Mouse (Mus musculus) neural tube, embryonic 12.5 days (tissue): ENCODE measurements at regions not wholly inside any gene's neighbourhood (a gene's known extent, or its start where the extent isn't known, plus 50 kb on each side); places are given as distances from the start of the nearest gene placed in this dataset.
"Not testable (repeated sequence)": the region's sequence is repeated elsewhere in the genome, so short reads cannot be mapped to it uniquely, and the experiment has no call there.

Experiments used
- ATAC-seq: fragments of 200-750 bp; cut with Nextera tagmentation; 2 replicates; pipeline ENCODE4 v1.8.0; 2017; ENCODE audit warnings: low read depth, mild to moderate bottlenecking, moderate TSS enrichment, moderate library complexity; ENCODE audit not compliant: low FRiP score
- H3K27ac ChIP-seq: fragments of 300-500 bp; sonication (generic); 2 replicates; pipeline ENCODE4 v1.5.1; 2016
- H3K27me3 ChIP-seq: fragments of 300-500 bp; sonication (generic); replicated peaks from 2 replicates; pipeline ENCODE4 v1.6.1; 2016; ENCODE audit warnings: mild to moderate bottlenecking
- H3K36me3 ChIP-seq: fragments of 300-500 bp; sonication (generic); 2 replicates; pipeline ENCODE4 v1.6.1; 2016; ENCODE audit warnings: mild to moderate bottlenecking
- H3K4me1 ChIP-seq: fragments of 300-500 bp; sonication (generic); 2 replicates; pipeline ENCODE4 v1.6.1; 2016
- H3K4me2 ChIP-seq: fragments of 300-500 bp; sonication (generic); replicated peaks from 2 replicates; pipeline ENCODE4 v1.6.1; 2016; ENCODE audit warnings: mild to moderate bottlenecking
- H3K4me3 ChIP-seq: fragments of 300-500 bp; sonication (generic); 2 replicates; pipeline ENCODE4 v1.5.1; 2016
- H3K9ac ChIP-seq: fragments of 300-500 bp; sonication (generic); 2 replicates; pipeline ENCODE4 v1.6.1; 2016; ENCODE audit warnings: mild to moderate bottlenecking
- H3K9me3 ChIP-seq: fragments of 300-500 bp; sonication (generic); 2 replicates; pipeline ENCODE4 v1.6.1; 2016; ENCODE audit warnings: mild to moderate bottlenecking
- WGBS: fragments of 180-500 bp; shearing (Covaris S2); methylation state at CpG from one replicate; pipeline ENCODE4 v1.1.7; 2016; 5-methylcytosine and 5-hydroxymethylcytosine counted together

DNA sequence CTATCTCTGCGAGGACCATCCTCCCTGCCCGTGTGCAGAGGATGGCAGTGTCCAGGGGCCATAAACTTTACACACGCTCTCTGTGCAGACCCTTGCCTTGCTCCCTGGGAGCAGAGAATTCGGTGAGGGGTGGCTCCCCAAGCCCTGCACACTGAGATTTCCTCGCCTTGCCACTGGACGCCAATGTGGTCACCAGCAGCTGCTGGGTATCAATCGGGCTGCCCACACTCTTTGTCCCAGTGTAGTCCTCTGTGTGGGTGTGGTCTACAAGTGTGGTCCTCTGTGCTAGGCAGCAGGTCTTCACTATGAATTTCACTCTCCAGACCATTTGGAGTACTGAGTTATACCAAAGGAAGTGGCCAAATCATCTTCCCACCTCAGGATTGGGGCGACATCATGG, 274.3 kb downstream of the Gadd45g start:
- Histone ChIP-seq H3K4me2 (no peak overlapping the region), H3K36me3 (no peaks in the 10 kb centered on the region), H3K4me3 (no peak overlapping the region), H3K4me1 (peaks cover 11% of the 10 kb centered on the region), H3K27ac (no peak overlapping the region), H3K9me3 (no peaks in the 10 kb centered on the region), H3K27me3 (no peaks in the 10 kb centered on the region; the same call in 1 of the 2 replicates), H3K9ac (no peak overlapping the region)
- 81% methylated on average over 8 of the region's 8 CpGs for WGBS
- no peak for ATAC-seq

DNA sequence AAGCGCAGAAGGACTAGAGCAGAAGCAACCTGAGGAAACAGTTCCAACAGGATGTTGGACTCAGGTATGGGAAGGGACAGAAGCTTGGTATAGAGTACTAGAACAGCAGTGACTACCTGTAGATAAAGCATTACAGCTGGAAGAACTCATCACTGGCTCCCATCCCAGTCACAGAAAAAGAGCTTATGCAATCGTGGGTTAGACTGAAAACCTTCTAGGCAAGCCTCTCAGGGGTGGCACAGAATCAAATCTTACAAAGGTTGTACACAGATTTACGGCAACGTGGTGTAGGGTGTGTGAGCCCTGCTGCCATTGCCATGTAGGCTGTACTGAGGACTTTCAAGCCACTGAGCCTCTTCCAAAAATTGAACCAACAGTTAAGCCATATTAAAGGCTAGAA, 278.6 kb downstream of the Gadd45g start:
- no peak overlapping the region for H3K9ac ChIP-seq
- no peak overlapping the region for H3K4me2 ChIP-seq
- ATAC-seq, result no peak
- H3K9me3 ChIP-seq, result no peaks in the 10 kb centered on the region
- H3K4me1 ChIP-seq, result peaks cover 5% of the 10 kb centered on the region; the same call in 1 of the 2 replicates
- 83% methylated on average over 4 of the region's 4 CpGs for WGBS
- H3K27ac ChIP-seq, result no peak overlapping the region
- H3K4me3 ChIP-seq, result no peak overlapping the region
- no peaks in the 10 kb centered on the region for H3K36me3 ChIP-seq
- no peaks in the 10 kb centered on the region; the same call in 1 of the 2 replicates for H3K27me3 ChIP-seq

DNA sequence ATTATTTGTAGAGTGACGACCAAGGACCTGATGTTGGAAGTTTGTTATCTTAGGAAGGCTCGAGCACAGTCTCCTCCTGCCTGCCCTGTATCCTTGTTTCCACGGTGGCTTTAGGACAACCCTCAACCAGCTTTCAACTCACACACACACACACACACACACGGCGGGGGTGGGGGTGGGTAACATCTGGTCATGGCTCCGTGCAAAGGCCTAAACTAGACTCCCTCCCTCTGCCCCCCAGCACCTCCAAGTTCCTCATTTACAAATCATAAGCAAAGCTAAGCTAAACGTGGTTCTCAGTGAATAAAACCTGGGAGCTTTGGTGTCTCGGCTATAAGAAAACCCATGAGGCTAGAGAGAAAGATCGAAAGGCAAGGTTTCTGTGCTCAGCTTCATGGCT, 281.3 kb downstream of the Gadd45g start:
- H3K36me3 ChIP-seq, result no peaks in the 10 kb centered on the region
- no peak overlapping the region for H3K9ac ChIP-seq
- no peak overlapping the region for H3K4me2 ChIP-seq
- no peak for ATAC-seq
- peaks cover 5% of the 10 kb centered on the region; the same call in 1 of the 2 replicates for H3K4me1 ChIP-seq
- H3K9me3 ChIP-seq, result peaks cover 9% of the 10 kb centered on the region; the same call in 1 of the 2 replicates
- no peaks in the 10 kb centered on the region; the same call in 1 of the 2 replicates for H3K27me3 ChIP-seq
- 85% methylated on average over 9 of the region's 9 CpGs for WGBS
- no peak overlapping the region for H3K4me3 ChIP-seq
- H3K27ac ChIP-seq, result no peak overlapping the region

DNA sequence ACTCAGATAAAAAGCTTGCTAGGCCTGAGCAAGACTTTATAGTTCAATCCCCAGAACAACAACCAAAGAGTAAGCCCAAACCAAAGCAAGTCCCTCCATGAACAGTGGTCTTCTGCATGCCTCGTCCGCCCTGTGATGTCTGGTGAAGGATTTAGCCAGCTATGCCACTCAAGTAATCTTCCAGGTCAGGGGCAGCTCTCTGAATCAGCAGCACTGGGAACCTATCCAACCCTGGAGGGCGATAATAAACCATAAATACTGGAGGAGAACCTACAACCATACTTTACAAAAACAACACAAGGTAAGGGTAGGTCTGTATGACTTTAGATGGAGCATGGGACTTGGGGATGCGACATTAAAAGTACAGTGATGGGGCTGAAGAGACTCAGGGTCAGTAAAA, 283.0 kb downstream of the Gadd45g start:
- H3K36me3 ChIP-seq, result no peaks in the 10 kb centered on the region
- H3K4me3 ChIP-seq, result no peak overlapping the region
- ATAC-seq, result no peak
- 89% methylated on average over 4 of the region's 4 CpGs for WGBS
- no peak overlapping the region for H3K9ac ChIP-seq
- H3K4me2 ChIP-seq, result no peak overlapping the region
- no peaks in the 10 kb centered on the region; the same call in 1 of the 2 replicates for H3K27me3 ChIP-seq
- H3K4me1 ChIP-seq, result no peaks in the 10 kb centered on the region
- H3K27ac ChIP-seq, result no peak overlapping the region
- H3K9me3 ChIP-seq, result peaks cover 9% of the 10 kb centered on the region; the same call in 1 of the 2 replicates

DNA sequence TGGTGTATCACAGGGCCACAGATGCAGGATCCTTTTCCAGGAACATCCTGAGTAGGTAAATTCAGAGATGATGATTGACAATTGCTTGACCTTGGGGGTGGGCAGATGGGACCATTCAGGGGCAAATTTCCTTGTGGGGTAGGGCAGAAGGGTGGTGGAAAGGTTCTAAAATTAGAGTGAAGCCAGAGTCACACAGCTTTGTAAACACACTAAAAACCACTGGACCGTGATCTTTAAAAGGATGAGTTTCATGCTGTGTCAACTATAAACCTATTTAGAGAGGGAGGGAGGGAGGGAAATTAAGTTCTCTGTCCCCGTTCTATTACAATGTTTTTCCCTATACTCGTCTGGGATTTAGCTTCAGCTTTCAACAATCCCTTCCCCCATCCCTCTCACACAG, 286.7 kb downstream of the Gadd45g start:
- no peak overlapping the region for H3K27ac ChIP-seq
- no peaks in the 10 kb centered on the region for H3K27me3 ChIP-seq
- no peaks in the 10 kb centered on the region for H3K4me1 ChIP-seq
- H3K9ac ChIP-seq, result no peak overlapping the region
- H3K4me3 ChIP-seq, result no peak overlapping the region
- ATAC-seq, result no peak
- H3K36me3 ChIP-seq, result no peaks in the 10 kb centered on the region
- H3K9me3 ChIP-seq, result peaks cover 9% of the 10 kb centered on the region; the same call in 1 of the 2 replicates
- WGBS, result 45% methylated on average over 3 of the region's 3 CpGs
- no peak overlapping the region for H3K4me2 ChIP-seq

DNA sequence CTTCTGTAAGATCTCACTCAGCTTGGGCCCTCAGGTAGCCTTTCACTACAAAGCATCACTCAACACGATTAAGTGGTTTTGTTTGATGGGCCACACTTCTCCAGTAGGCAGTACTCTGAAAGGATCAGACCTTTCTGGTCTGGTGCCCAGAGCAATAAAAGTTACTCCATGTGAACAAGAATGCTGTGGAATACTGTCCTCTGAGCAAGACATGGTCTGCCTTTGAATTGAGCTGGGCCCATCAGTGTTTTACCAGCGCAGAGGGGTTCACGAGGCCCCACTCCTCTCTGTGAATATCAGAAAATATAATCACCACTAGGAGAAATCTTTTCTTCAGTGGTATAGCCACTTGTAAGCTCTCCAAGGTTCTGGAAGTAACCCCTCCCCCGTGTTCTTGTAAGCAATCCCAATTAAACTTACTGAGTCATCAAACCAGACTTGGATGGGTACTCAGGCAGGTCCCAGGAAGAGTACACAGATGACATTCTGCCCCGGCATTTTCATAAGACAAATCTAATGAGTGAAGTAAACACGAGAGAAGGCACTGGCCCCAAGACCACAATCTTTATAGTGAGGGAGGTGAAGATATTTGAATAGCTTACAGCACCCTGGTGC, 292.0 kb downstream of the Gadd45g start:
- Histone ChIP-seq H3K4me3 (no peak overlapping the region), H3K36me3 (no peaks in the 10 kb centered on the region), H3K4me1 (no peaks in the 10 kb centered on the region), H3K27ac (no peak overlapping the region), H3K9ac (no peak overlapping the region), H3K27me3 (no peaks in the 10 kb centered on the region), H3K4me2 (no peak overlapping the region), H3K9me3 (no peaks in the 10 kb centered on the region)
- ATAC-seq, result no peak
- WGBS, result 82% methylated on average over 6 of the region's 6 CpGs

DNA sequence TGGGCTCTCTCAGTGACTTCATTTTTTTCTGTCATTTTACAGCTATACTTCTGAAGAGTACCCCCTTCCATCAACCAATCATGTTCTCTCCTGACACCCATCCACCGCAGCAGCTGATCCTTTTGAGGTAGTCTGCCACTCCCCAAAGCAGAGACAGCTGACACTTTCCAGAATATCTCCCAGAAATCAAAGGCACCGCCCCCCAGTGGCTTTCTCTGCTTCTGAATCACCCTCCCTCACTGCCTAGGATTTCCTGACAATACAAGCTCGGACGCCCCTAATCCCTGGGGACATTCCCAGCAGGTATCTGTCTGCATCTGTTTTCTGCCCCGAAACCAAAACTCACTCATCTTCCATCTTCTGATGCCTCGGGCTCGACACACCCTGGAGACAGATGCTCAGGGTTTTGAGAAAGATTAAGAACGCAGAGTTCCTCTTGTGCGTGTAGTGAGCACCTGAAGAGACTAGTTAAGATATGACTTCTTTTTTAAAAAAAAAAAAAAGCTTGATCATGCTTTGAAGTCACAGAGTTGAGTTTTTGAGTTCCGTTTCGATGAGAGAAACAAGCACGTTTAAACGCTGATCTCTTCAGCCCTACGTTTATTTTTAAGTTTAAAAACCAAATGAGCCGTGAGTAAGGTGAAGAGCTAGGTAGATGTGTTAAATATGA, 292.8 kb downstream of the Gadd45g start:
- no peak overlapping the region for H3K4me3 ChIP-seq
- no peaks in the 10 kb centered on the region for H3K27me3 ChIP-seq
- no peak overlapping the region for H3K4me2 ChIP-seq
- no peaks in the 10 kb centered on the region for H3K4me1 ChIP-seq
- no peak overlapping the region for H3K9ac ChIP-seq
- no peak overlapping the region for H3K27ac ChIP-seq
- H3K9me3 ChIP-seq, result no peaks in the 10 kb centered on the region
- no peaks in the 10 kb centered on the region for H3K36me3 ChIP-seq
- WGBS, result 45% methylated on average over 15 of the region's 15 CpGs
- ATAC-seq, result no peak

DNA sequence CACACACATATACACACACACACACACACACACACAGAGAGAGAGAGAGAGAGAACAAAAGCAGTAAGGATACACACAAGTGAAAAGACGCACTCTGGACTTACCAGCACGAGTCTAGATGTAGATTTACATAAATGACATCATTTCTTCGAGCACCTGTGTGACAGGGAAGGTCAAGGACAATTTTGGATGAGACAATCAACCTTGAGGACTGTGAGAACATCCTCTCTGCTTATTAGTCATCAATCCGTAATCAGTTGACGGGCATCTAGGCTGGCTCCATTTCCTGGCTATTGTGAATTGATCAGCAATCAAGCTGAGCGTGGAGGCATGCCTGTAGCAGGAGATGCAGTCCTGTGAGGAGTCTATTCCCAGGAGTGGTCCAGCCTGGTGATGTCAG, 293.7 kb downstream of the Gadd45g start:
- Histone ChIP-seq H3K9ac (no peak overlapping the region), H3K4me3 (no peak overlapping the region), H3K27ac (no peak overlapping the region), H3K4me2 (no peak overlapping the region), H3K4me1 (no peaks in the 10 kb centered on the region), H3K27me3 (no peaks in the 10 kb centered on the region), H3K9me3 (0 out of 2 replicates have a peak, but pooled peaks cover 3% of the 10 kb centered on the region), H3K36me3 (no peaks in the 10 kb centered on the region)
- no peak for ATAC-seq
- whole genome bisulfite sequencing, result 79% methylated on average over 6 of the region's 6 CpGs

DNA sequence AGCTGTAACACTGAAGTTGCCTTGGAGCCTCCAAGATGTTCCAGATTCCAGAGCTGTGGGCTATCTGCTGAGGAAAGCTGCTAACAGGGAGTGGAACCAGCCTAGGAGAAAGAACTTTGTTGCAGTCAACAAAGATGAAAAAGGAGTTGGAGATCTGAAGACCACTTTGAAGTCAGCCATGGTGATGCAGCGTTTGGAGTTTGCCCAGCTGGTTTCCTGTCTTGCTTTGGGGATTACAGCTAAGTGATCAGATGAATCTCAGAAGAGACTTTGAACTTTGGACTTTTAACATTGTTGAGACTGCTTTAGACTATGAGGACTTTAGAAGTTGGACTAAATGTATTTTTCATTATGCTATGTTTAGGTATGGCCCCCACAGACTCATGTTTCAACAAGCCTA, 297.6 kb downstream of the Gadd45g start:
- not testable (repeated sequence) for H3K27ac ChIP-seq, H3K27me3 ChIP-seq, H3K4me2 ChIP-seq, H3K36me3 ChIP-seq, H3K9ac ChIP-seq, ATAC-seq, H3K4me1 ChIP-seq, H3K9me3 ChIP-seq, H3K4me3 ChIP-seq
- WGBS, result 79% methylated on average over 1 of the region's 1 CpGs

DNA sequence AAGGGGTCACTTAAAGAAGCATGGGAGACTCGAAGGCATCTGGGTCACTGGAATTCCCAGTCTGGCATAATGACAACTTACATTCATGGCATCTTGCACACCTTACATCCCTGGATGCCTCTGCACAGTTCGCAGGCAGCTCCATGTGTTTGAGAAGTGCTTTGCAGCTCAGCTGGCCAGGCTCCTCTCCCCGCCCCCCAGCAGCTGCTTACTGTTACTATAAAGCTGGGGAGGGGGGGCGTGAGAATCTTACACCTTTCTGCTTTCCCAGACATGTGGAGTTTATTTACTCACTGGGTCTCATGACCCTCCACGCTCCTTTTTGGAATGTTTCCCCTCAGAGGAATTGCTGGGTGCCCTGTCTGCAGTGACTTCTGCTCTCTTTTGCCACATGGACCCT, 299.4 kb downstream of the Gadd45g start:
- H3K4me3 ChIP-seq, result no peak overlapping the region
- H3K27ac ChIP-seq, result no peak overlapping the region
- ATAC-seq, result no peak
- no peaks in the 10 kb centered on the region for H3K4me1 ChIP-seq
- H3K9ac ChIP-seq, result no peak overlapping the region
- H3K9me3 ChIP-seq, result 0 out of 2 replicates have a peak, but pooled peaks cover 10% of the 10 kb centered on the region
- WGBS, result 82% methylated on average over 5 of the region's 5 CpGs
- no peaks in the 10 kb centered on the region for H3K27me3 ChIP-seq
- no peak overlapping the region for H3K4me2 ChIP-seq
- H3K36me3 ChIP-seq, result no peaks in the 10 kb centered on the region

DNA sequence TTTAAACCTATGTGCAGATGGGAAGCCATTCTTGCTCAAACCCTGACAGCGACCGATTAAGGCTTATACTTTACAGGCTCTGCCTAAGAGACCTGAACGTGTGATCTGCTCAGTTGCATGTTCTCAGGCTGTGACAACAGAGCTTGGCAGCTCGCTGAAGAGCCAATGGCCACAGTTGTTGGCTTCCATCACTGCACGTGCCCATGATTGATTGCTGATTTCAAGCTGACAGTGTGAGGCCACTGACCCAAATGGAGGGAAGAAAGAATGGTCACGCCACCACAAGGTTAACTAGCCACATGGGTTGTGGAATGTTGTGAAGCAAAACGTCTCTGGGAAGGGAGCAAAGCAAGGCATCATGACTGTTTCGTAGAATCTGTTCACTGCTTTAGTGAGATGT, 303.8 kb downstream of the Gadd45g start:
- WGBS, result 84% methylated on average over 8 of the region's 8 CpGs
- Histone ChIP-seq H3K4me3 (no peak overlapping the region), H3K9me3 (0 out of 2 replicates have a peak, but pooled peaks cover 6% of the 10 kb centered on the region), H3K36me3 (no peaks in the 10 kb centered on the region), H3K4me2 (no peak overlapping the region), H3K27ac (no peak overlapping the region), H3K27me3 (no peaks in the 10 kb centered on the region), H3K9ac (no peak overlapping the region), H3K4me1 (peaks cover 8% of the 10 kb centered on the region)
- ATAC-seq, result no peak

DNA sequence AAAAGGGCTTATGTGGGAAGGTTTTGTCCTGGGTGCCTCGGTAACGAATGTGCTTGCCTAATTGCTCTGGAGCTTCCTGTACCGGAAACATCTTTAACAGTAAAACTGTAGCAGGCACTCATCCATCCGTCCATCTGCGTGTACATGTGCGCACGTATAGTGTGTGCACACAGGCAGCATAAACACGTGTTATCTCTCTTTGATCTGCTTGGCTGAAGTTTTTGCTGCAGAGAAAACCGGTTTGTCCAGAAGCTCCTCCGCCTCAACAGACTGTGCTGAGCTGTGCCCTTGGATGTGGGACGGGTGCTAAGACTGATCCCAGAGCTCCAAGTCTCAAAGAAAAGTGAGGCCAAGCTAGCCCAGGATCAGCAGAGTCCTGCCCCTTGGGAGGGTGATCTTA, 305.3 kb downstream of the Gadd45g start:
- H3K9me3 ChIP-seq, result no peaks in the 10 kb centered on the region
- WGBS, result 85% methylated on average over 11 of the region's 11 CpGs
- peaks cover 8% of the 10 kb centered on the region for H3K4me1 ChIP-seq
- H3K4me3 ChIP-seq, result no peak overlapping the region
- no peaks in the 10 kb centered on the region for H3K27me3 ChIP-seq
- no peak overlapping the region for H3K9ac ChIP-seq
- H3K4me2 ChIP-seq, result no peak overlapping the region
- no peak overlapping the region for H3K27ac ChIP-seq
- H3K36me3 ChIP-seq, result no peaks in the 10 kb centered on the region
- no peak for ATAC-seq

DNA sequence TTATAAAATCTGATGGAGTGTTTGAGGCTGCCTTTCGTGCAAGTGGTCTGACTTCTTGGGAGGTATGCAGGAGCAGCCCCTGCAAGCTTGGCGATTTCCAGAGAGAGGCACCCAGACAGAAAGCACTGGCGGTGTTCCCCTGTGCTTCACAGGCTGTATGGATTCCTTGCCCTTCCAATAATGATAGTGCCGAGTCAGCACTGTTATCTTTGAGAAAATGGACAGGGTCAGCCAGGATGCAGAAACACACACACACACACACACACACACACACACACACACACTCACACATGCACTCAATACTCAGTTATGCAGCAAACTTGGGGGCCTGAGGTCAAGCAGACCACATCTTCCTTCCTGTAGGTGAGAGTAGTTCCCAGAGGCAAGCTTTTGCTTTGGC, 305.7 kb downstream of the Gadd45g start:
- Histone ChIP-seq H3K36me3 (no peaks in the 10 kb centered on the region), H3K4me3 (no peak overlapping the region), H3K4me1 (peaks cover 8% of the 10 kb centered on the region), H3K9ac (no peak overlapping the region), H3K4me2 (no peak overlapping the region), H3K27ac (no peak overlapping the region), H3K9me3 (no peaks in the 10 kb centered on the region), H3K27me3 (no peaks in the 10 kb centered on the region)
- no peak for ATAC-seq
- 63% methylated on average over 4 of the region's 4 CpGs for WGBS
